30 mouse cellular contexts compared by ENCODE assay signal in the genomic region with DNA sequence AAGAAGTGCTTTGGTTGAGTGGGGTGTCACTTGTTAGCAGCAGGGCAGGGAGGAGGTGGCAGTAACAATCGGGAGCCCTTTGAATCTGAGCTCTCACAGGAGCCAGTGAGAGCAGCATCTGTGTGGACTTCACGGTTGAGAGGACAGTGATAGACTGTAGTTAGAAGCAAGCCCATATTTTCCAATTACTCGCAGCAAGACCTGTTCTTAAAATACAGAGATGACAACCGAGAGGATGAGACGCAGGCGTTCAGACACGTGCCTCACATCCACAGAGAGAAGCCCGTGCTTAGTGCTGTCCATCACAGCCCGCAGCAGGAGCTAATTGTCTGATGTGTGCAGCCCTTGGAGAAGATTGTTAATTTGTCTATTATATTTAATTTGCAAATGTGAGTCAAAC.
A peak's percentile ranks its signal among the peaks of the same experiment; 100 is the strongest.
DNase-seq lines count a peak whose midpoint lies in the region; ATAC-seq and TF ChIP-seq lines count a peak whose summit lies in the region.
"Had no signal": no experiment of that assay in that cellular context is flagged by ENCODE, and none has a peak within 500 bp of the region (broad histone marks: within the 10 kb centered on the region; RNA-seq: fewer than 3 reads in every experiment).

No protein-coding gene starts in this region.

- dilution Hi-C loops in CH12.LX (cut with MboI; ENCODE audit: extremely low pct_ligation_motif_present, extremely low pct_unique_long_range_greater_than_20kb, low sequenced_read_pairs) = no loop called here

- H3K27me3 ChIP-seq in heart, embryonic 12.5 days (replicated peaks) = no peaks in the 10 kb centered on the region
- H3K27me3 ChIP-seq in CH12.LX (replicated peaks) = no peaks in the 10 kb centered on the region
- H3K27me3 ChIP-seq: forebrain, embryonic 13.5 days; heart, embryonic 13.5 days; hindbrain, embryonic 15.5 days; megakaryocyte, embryonic 14.5 days; neural tube, embryonic 12.5 days had no signal

- no peaks in the 10 kb centered on the region for H3K79me2 ChIP-seq in CH12.LX (replicated peaks; ENCODE audit: control insufficient read depth, extremely low read depth, insufficient read depth, poor library complexity, severe bottlenecking)

- TF ChIP-seq EP300 in CH12.LX (IDR thresholded peaks at IDR 0.05; ENCODE audit: low read length) = no peak

- DNase-seq in heart, adult 11 months = peak; percentile 48
- DNase-seq in left cerebral cortex, postnatal 14 days (ENCODE audit: low spot score in 2 of 2) = peak; percentile 49 to 68
- DNase-seq in left cerebral cortex, adult 18-20 months (ENCODE audit: low spot score in 2 of 2) = no peak
- DNase-seq in CH12.LX (ENCODE audit: extremely low read depth) = no peak
- peak; percentile 16 for DNase-seq in retina, embryonic 14.5 days (ENCODE audit: low spot score)
- no peak for DNase-seq in cerebellum, postnatal 10 days
- DNase-seq: adrenal gland, postnatal 36 days; cerebellum, adult 11-12 months; cerebellum, postnatal 14 days; gastrocnemius, postnatal 14 days; heart, adult 18-20 months; heart, postnatal 14 days; kidney, adult 9 months; kidney, postnatal 14 days; layer of hippocampus, postnatal 36 days; lung, embryonic 14.5 days; lung, postnatal 36 days; midbrain, embryonic 14.5 days; thymus, postnatal 25 days had no signal

- TF ChIP-seq RAD21 in CH12.LX (IDR thresholded peaks at IDR 0.05; ENCODE audit: low read depth, low read length) = no peak

- no peak for TF ChIP-seq POLR2A in CH12.LX (IDR thresholded peaks at IDR 0.05; ENCODE audit: low read depth, low read length)

- no peak for ATAC-seq in heart, embryonic 12.5 days (ENCODE audit: insufficient number of reproducible peaks, low FRiP score)
- ATAC-seq: forebrain, embryonic 13.5 days; intestine, embryonic 16.5 days; Patski had no signal

- 0 out of 2 replicates have a peak, but pooled peaks cover 5% of the 10 kb centered on the region for H3K9me3 ChIP-seq in heart, embryonic 12.5 days (replicated peaks)
- H3K9me3 ChIP-seq in CH12.LX (replicated peaks; ENCODE audit: low read length) = no peaks in the 10 kb centered on the region
- H3K9me3 ChIP-seq: embryonic facial prominence, embryonic 12.5 days; forebrain, embryonic 13.5 days; G1E; heart, embryonic 13.5 days; hindbrain, embryonic 15.5 days; neural tube, embryonic 12.5 days had no signal

- no peak overlapping the region for H3K9ac ChIP-seq in heart, embryonic 12.5 days
- no peak overlapping the region for H3K9ac ChIP-seq in CH12.LX (ENCODE audit: insufficient read depth, low read depth)
- H3K9ac ChIP-seq: embryonic facial prominence, embryonic 12.5 days; forebrain, embryonic 13.5 days; heart, embryonic 13.5 days; hindbrain, embryonic 15.5 days; liver, embryonic 14.5 days; lung, embryonic 14.5 days; neural tube, embryonic 12.5 days had no signal

- 76% methylated on average over 9 of the region's 9 CpGs for WGBS in heart, embryonic 12.5 days

- intact Hi-C loops in left cerebral cortex, postnatal 14 days (cut with DNase I) = no loop called here

- in situ Hi-C loops in CH12.LX (cut with MboI; ENCODE audit: low pct_ligation_motif_present, low pct_unique_long_range_greater_than_20kb, low sequenced_read_pairs) = no loop called here

- TF ChIP-seq CTCF in CH12.LX (conservative IDR thresholded peaks at IDR 0.05 in 1 of 2, IDR thresholded peaks at IDR 0.05 in 1 of 2; ENCODE audit: low read depth in 2 of 2, low read length in 2 of 2) = no peak

- H3K4me2 ChIP-seq in heart, embryonic 12.5 days = no peak overlapping the region
- H3K4me2 ChIP-seq in CH12.LX (ENCODE audit: insufficient read depth, low read depth, poor library complexity, severe bottlenecking) = no peak overlapping the region
- H3K4me2 ChIP-seq: embryonic facial prominence, embryonic 12.5 days; forebrain, embryonic 13.5 days; heart, embryonic 13.5 days; hindbrain, embryonic 15.5 days; lung, embryonic 14.5 days; neural tube, embryonic 12.5 days had no signal

- no peak overlapping the region for H3K27ac ChIP-seq in heart, embryonic 12.5 days (ENCODE audit: poor library complexity, severe bottlenecking)
- no peak overlapping the region for H3K27ac ChIP-seq in CH12.LX (ENCODE audit: insufficient read depth, low read depth)
- H3K27ac ChIP-seq: embryonic facial prominence, embryonic 12.5 days; forebrain, embryonic 13.5 days; heart, embryonic 13.5 days; hindbrain, embryonic 15.5 days; liver, embryonic 14.5 days; neural tube, embryonic 12.5 days had no signal

- H3K4me3 ChIP-seq in heart, embryonic 12.5 days = no peak overlapping the region
- no peak overlapping the region for H3K4me3 ChIP-seq in CH12.LX (replicated peaks in 1 of 3; ENCODE audit: low read depth in 2 of 3, low read length in 2 of 3, poor library complexity in 1 of 3)
- H3K4me3 ChIP-seq: embryonic facial prominence, embryonic 12.5 days; forebrain, embryonic 13.5 days; heart, embryonic 13.5 days; hindbrain, embryonic 15.5 days; megakaryocyte, embryonic 14.5 days; neural tube, embryonic 12.5 days had no signal

- H3K36me3 ChIP-seq in heart, embryonic 12.5 days = no peaks in the 10 kb centered on the region
- no peaks in the 10 kb centered on the region for H3K36me3 ChIP-seq in CH12.LX (replicated peaks in 1 of 2; ENCODE audit: control insufficient read depth in 1 of 2, insufficient read depth in 1 of 2, low read length in 1 of 2)
- H3K36me3 ChIP-seq: embryonic facial prominence, embryonic 12.5 days; G1E; heart, embryonic 13.5 days; hindbrain, embryonic 15.5 days; neural tube, embryonic 12.5 days had no signal

- no peaks in the 10 kb centered on the region for H3K4me1 ChIP-seq in heart, embryonic 12.5 days (replicated peaks)
- H3K4me1 ChIP-seq in CH12.LX (ENCODE audit: control insufficient read depth in 1 of 2, insufficient read depth in 2 of 2) = peaks cover 0 to 48% of the 10 kb centered on the region in 2 experiments; a peak in 2 of 4 replicates
- H3K4me1 ChIP-seq: embryonic facial prominence, embryonic 12.5 days; forebrain, embryonic 13.5 days; heart, embryonic 13.5 days; hindbrain, embryonic 15.5 days had no signal

TF ChIP-seq in CH12.LX, 34 proteins besides CTCF, POLR2A, EP300 and RAD21:
- TF ChIP-seq BHLHE40 (IDR thresholded peaks at IDR 0.05; ENCODE audit: low read depth, low read length) (peak; percentile 78), POLR2AphosphoS2 (IDR thresholded peaks at IDR 0.05; ENCODE audit: low read depth, low read length) (no peak)

Comparison
In these comparisons a context has a peak if more than half of its experiments do, and no peak if none do; other contexts are left out.
1. DNase-seq: peak in heart, adult 11 months (single experiment), left cerebral cortex, postnatal 14 days (2 of 2) and retina, embryonic 14.5 days (single experiment); none in left cerebral cortex, adult 18-20 months (0 of 2), CH12.LX (single experiment) and cerebellum, postnatal 10 days (0 of 2).